Mouse (Mus musculus) E14TG2a.4 (cell line): ENCODE measurements around the gene Slc38a6.

ENCODE experiments used
- CTCF ChIP-seq: conservative IDR thresholded peaks from 2 replicates; pipeline ENCODE4 v1.5.1; 2014; ENCODE audit warnings: low read length
- NANOG ChIP-seq: IDR thresholded peaks from 2 replicates; pipeline ENCODE4 v1.6.1; 2014; ENCODE audit warnings: borderline replicate concordance, low read length, mixed read lengths

- TF ChIP-seq CTCF (no peak), NANOG (no peak)
Observed at GRCm38 (mm10) chr12:73366581-73366980, 80.0 kb downstream of the Slc38a6 start.
